Mouse (Mus musculus): ENCODE measurements around the gene Dagla.
A peak's percentile ranks its signal among the peaks of the same experiment; 100 is the strongest.

Gene Dagla

GRCm38 (mm10) chr19:10304810-10305544 is at the start of gene Dagla:
Dagla (minus strand) TSS chr19:10304877.
- peak; percentile 83 for DNase-seq

GRCm38 (mm10) chr19:10352218-10352617 is 47.5 kb upstream of the Dagla start:
- DNase-seq, result no peak

GRCm38 (mm10) chr19:10347628-10348273 is 43.1 kb upstream of the Dagla start:
- DNase-seq, result no peak

- no peak for DNase-seq
These were observed 41.0 kb upstream of the Dagla start for GRCm38 (mm10) chr19:10345696-10346095.

GRCm38 (mm10) chr19:10343866-10344265 is 39.2 kb upstream of the Dagla start:
- DNase-seq, result no peak

- DNase-seq, result no peak
These were observed 37.3 kb upstream of the Dagla start for GRCm38 (mm10) chr19:10341817-10342439.

- DNase-seq, result peak; percentile 42
These were observed 36.5 kb upstream of the Dagla start for GRCm38 (mm10) chr19:10341152-10341551.

GRCm38 (mm10) chr19:10340661-10341060 is 36.0 kb upstream of the Dagla start:
- no peak for DNase-seq

DNA sequence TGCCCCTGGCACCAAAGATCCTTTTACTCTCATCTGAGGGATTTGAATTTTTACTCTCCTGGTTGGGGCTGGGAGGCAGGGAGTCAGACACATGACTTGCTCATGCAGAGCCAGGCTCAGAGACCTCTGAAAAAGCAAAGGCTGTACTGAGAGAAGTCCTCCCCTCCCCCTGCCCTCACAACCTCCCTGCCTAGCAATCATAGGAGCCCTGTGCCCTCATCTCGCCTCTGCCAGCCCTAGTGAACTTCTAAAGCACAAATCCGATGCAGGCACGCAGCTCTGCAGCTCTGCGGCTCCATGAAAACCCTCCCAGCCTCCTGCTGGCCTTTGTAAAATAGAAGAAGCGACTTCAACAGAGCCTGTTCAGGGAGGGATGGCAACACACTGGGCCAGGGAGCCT is 34.6 kb upstream of the Dagla start:
- no peak for DNase-seq

- no peak for DNase-seq
These were observed 34.0 kb upstream of the Dagla start for GRCm38 (mm10) chr19:10338724-10339123.

DNA sequence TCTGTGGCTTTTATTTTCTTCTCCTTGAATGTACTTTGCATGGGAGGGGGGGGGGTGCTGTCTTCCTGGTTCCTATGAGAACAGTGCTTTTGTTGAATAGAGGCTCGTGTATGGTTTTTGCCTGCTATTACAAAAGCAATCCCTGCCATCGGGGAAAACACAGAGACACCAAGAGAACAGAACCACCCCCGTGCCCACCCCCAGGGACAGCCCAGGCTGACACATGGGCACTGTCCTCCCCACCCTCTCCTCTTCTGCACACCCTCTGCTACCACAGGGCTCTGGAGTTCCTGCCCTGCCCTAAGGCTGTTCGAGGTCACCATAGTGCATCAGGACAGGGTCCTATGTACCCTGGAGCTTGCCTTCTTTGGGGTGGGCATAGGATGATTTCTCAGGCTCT is 29.8 kb upstream of the Dagla start:
- DNase-seq, result no peak

- DNase-seq, result peak; percentile 63
These were observed 29.0 kb upstream of the Dagla start for GRCm38 (mm10) chr19:10333545-10334252.

DNA sequence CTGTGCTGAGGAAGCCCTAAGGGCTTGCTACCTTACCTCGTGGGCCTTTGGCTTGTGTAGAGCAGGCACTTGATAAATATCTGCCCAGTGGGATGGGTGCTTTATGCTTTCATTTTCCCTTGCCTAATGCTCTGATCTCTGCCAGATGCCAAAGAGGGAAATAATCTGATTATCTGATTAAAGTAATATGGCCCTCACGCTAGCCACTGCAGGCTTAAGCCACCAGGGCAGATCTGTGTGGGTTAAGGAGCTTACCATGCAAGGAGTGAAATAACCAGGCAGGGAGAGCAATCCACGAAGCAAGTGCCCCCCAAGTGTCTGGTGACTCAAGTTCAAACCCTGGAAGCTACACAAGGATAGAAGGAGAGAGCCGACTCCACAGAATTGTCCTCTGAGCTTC is 27.0 kb upstream of the Dagla start:
- DNase-seq, result no peak

GRCm38 (mm10) chr19:10329033-10329432 is 24.4 kb upstream of the Dagla start:
- DNase-seq, result no peak

DNA sequence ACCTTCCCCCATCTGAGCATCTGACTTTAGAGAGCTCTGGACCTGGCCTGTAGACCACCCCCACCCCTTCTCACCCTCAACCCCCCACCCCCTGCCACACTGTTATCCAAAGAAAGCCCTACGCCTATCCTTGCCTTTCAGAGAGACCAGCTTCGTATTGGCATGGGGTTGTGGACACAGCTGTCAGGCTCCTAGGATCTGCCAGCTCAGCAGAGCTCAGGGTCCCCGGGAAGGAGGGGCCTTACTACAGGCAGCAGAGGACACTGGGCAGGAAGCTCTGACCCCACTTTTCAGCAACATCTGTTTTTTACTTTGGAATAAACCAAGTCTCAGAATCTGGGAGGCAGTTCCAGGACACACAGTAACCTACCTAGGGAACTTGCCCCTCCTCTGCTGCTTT is 21.9 kb upstream of the Dagla start:
- no peak for DNase-seq

DNA sequence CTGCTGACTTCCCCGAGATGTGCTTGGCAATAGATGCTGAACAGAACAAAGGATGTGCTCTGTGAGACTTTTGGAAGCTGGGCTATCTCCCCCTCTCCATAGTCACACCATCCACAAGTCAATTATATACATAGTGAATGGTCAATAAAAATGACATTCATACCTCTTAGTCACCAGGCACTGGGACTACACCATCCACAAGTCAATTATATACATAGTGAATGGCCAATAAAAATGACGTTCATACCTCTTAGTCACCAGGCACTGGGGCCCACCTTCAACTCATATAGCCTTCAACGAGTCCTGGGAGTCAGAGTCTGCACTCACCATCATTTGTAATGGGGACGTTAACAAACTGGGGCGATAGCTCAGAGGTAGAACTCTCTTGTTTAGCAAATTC is 19.2 kb upstream of the Dagla start:
- DNase-seq, result no peak

DNA sequence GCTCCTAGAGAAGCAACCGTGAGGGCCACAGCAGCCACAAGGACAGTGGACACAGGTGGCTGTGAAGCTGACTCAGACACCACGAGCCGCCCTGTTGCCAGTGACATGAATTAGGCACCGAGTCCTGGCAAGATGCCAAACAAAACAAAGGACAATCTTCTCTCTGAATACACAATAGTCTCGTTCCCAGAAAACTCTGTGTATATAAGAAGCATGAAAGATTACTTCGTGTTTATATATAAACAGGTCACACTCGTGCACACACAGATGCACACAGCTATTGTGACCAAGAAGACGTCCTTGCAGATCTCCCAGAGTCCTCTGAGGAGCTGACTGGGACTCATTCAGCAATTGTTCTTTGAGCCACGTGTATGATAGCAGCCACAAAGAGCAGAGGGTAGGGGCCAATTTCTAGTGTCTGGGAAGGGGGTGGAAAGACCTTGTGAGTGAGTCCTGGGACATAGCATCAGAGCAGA is 18.7 kb upstream of the Dagla start:
- DNase-seq, result no peak

GRCm38 (mm10) chr19:10317795-10318194 is 13.1 kb upstream of the Dagla start:
- DNase-seq, result no peak

- DNase-seq, result no peak
These were observed 12.7 kb upstream of the Dagla start for GRCm38 (mm10) chr19:10317358-10317757.

DNA sequence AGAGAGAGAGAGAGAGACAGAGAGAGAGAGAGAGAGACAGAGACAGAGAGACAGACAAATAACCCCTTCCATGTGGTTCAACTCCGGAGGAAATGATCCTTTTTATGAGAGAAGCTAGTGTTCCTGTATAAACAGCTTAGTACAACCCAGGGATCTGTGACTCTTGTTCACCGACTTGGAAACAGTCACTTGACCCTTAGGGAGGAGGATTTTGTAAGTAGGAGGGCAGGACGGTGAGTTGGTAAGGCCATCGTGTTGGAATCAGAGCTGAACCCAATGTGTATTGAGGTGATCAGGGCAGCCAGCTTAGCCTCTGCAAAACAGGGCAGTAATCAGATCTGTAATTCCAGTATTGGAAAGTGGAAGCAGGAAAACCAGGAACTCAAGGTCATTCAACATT is 12.3 kb upstream of the Dagla start:
- no peak for DNase-seq

DNA sequence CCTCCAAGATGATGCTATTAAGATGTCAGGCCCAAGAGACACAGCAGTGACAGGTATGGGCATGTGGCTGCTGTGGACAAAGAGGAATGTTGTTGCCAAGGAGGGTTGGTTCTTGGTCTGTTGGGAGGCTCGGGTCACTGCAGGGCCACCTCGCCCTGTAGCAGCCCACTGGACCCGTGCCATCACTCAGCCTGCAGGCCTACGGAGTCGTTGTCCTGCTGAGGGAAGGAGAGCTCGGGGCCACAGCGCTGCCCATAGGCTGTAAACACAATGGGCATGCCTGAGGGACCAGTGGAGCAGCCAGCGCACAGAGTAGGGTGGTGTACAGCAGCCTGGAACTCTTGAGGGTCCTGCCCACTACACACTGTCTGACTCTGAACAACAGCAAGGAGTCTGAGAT is 7.4 kb upstream of the Dagla start:
- no peak for DNase-seq

- no peak for DNase-seq
These were observed 4.3 kb upstream of the Dagla start for GRCm38 (mm10) chr19:10308990-10309389.

DNA sequence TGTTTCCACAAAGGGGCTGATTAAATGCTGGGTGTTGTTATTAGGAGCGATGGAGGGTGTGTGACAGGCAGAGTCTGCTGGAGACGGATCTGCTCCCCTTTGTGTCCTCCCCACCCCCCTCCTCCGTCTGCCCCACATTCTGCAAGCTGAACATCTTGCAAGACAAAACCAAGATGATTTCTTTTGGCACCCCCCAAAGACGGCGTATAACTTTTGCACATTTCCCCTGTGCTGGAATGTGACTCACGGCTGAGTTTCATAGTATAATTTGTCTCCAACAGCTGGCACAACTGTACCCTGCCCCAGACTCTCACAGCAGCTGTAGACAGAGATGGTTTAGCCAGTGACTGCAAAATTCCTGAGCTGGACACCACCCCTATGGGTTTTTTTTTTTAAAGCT is 3.3 kb upstream of the Dagla start:
- DNase-seq, result no peak

- DNase-seq, result no peak
These were observed 2.7 kb upstream of the Dagla start for GRCm38 (mm10) chr19:10307351-10307750.

All from kidney, adult 18-20 months (tissue).